Mouse (Mus musculus) B cell, adult 2 months (primary cell): ENCODE measurements around the gene Gpha2.
A peak's percentile ranks its signal among the peaks of the same experiment; 100 is the strongest.

ENCODE experiments used
- DNase-seq, 2 experiments: peaks; one replicate each; pipeline ENCODE4 v3.0.0; 2022

Gene Gpha2

GRCm38 (mm10) chr19:6226135-6226534 lies at the start of gene Gpha2:
TSS of gene Gpha2 (plus strand) at chr19:6226380.
- no peak for DNase-seq

GRCm38 (mm10) chr19:6178775-6179174 lies 47.4 kb upstream of the Gpha2 start:
- no peak for DNase-seq

- peak; percentile 8 to 10 for DNase-seq
Observed at GRCm38 (mm10) chr19:6181629-6182028, 44.6 kb upstream of the Gpha2 start.

- DNase-seq: peak; percentile 3 to 4
Observed at GRCm38 (mm10) chr19:6182534-6182933, 43.6 kb upstream of the Gpha2 start.

DNA sequence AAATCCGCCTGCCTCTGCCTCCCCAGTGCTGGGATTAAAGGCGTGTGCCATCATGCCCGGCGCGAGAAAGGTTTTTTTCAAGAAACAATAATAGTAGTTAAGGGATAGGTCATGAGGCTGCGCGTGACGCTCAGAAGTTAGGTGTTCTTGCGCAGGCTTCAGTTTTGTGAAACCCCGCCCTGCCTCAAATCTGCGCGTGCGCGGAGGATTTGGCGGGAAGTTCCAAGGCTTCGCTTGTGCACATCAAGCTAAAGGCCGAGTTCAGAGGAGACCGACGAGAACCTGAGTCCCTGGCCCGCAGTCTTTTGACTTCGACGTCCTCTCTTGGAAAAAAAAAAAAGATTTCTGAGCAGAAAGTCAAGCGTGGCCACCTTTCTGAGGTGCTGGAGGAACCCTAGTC lies 42.0 kb upstream of the Gpha2 start, which contains the start of gene Majin:
Gene Majin (plus strand): TSS at position 258 of the 400 bp plus-strand sequence.
- DNase-seq: no peak

DNA sequence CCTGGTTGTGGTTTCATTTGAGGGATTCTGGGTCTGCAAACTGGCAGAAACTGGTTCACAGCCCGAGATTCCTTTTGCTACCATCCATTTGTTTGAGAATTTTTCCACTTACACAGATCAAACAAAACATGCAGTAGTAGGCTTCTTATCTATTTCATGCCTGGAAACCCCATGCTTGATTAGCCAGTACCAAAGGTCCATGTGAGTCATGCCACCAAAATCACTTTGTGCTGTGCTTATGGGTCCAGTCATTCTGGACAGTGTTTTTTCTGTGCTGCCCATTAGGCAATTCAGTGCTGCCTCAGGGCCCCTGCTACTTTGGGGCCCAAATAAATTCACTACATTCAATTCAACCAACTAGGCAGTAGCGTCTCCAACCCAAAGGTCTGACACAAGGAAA lies 21.9 kb upstream of the Gpha2 start:
- DNase-seq: no peak

DNA sequence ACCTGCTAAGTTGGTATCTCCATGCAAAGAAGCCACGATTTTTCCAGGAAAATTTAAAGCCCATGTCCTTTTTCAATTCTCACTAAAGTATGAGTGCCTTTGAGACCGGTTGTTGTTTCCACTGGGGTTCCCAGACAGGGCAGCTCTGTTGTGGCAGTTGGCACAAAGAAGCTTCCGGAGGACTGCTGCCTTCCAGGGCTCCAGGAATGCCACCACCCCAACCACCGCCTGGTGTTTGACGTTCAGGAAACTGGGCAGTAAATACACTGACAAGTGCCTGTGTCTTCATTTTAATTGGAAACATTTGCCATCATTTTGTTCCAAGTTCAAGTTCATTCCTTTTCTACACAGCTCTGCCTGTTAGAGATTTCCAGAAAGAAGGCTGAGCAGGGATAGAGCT lies 19.5 kb upstream of the Gpha2 start:
- DNase-seq: no peak

- no peak for DNase-seq
Observed at GRCm38 (mm10) chr19:6216046-6216705, 10.0 kb upstream of the Gpha2 start.

DNA sequence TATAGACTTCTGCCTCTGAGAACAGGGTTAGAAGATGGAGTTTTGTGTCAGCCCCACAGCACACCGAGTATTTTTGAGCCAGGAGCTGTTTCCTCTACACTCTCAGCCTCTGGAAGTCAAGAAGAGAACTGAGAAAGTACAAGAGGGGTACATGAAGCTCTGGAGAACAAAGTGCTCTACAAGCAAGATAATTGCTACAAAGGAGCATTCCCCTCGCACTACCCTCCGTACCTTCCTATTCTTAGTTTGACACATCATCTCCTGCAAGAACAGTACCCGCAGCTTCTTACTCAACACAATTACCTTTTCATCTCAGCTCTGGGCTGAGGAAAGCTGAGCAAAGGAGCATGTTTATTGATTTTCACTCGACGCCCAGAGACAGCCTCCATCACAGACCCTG lies 7.6 kb upstream of the Gpha2 start:
- no peak for DNase-seq

- no peak for DNase-seq
Observed at GRCm38 (mm10) chr19:6226763-6227162, 583 bp downstream of the Gpha2 start.

DNA sequence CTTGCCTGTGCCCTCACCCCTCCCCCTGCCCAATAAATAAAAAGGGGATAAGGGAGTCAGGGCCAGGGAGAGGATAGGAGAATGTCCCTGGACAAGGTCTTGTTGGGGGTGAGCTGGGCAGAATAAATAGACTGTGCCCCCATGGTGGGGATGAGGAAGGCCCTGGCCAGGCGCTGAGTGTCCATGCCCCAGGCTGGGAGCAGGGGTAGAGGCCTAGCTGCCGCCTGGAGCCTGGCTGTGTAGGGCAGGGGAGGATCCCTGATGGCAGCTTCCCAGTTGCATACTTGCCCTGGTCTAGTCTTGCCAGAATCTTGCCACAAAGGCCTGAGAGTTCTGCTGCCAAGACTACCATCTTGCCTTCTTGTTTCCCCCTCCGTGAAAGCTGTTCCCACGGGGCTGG lies 1.7 kb downstream of the Gpha2 start:
- no peak for DNase-seq

DNA sequence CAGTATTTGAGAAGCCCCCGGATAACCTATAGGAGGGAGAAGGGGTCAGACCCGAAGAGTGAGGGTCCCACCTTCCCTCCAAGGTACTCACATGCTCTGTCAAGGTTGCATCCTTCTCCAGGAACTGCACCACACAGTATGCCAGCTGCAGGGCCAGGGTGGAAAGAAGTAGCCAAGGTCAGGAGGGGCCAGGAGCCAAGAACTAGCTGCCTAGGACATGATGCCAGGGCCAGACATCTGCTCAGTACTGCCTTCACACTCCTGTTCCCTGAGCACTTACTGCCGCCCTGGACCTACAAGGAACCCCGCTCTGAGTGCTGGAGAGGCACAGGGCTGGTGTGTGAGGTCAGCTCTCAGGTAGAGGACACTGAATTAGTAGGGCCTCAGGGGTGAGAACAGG lies 4.2 kb downstream of the Gpha2 start:
- no peak for DNase-seq

- DNase-seq: no peak
Observed at GRCm38 (mm10) chr19:6231036-6231435, 4.9 kb downstream of the Gpha2 start.

- no peak for DNase-seq
Observed at GRCm38 (mm10) chr19:6233647-6234046, 7.5 kb downstream of the Gpha2 start.

- no peak for DNase-seq
Observed at GRCm38 (mm10) chr19:6234337-6235083, 8.3 kb downstream of the Gpha2 start.

DNA sequence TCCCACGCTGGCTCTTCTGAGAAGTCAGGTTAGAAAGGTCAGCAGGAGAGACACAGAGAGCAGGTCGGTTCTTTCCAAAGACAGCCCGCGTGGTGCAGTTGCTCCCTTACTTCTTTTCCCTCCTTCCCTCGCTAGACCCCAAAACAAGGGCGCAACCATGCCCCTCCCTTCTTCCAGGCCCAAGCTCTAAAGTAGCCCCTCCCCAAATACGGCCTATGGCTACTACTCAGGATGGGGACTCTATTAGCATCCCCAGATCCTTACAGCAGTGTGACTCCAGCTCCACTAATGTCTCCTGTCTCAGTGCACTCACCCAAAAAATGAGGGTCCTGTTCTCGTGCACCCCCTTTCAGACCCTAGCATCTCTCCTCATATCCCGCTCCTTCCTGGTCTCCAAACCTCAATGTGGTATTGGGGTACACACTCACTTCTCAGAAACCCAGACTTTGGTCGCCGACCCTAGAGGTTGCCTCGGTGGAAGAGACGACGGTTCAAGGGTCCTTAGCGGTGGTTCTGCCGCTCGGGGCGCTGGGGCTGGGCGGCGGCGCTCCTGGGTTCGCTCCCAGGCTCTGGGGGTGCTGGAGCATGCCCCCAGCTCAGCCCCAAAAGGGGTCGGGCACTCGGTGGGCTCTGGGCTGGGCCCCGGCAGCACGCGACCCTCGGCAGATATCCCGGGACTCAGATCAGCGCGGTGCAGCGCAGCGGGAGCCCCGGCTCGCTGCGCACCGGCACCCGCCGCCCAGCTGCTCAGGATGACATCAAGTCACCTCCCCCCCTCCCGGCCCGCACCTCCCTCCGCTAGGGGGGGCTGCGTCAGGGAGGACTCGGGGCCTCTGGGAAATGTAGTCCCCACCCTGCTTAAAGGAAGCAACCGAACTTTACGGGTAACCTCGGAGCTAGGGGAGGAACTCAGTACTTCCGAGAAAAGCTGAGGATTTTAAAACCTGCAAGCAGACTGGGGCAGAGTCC lies 9.2 kb downstream of the Gpha2 start, which contains the start of gene Ppp2r5b:
Gene Ppp2r5b (minus strand): TSS at position 789 of the 969 bp plus-strand sequence.
- peak; percentile 96 to 97 for DNase-seq

GRCm38 (mm10) chr19:6236053-6236441 lies 9.9 kb downstream of the Gpha2 start:
- DNase-seq: peak; percentile 79 to 83

DNA sequence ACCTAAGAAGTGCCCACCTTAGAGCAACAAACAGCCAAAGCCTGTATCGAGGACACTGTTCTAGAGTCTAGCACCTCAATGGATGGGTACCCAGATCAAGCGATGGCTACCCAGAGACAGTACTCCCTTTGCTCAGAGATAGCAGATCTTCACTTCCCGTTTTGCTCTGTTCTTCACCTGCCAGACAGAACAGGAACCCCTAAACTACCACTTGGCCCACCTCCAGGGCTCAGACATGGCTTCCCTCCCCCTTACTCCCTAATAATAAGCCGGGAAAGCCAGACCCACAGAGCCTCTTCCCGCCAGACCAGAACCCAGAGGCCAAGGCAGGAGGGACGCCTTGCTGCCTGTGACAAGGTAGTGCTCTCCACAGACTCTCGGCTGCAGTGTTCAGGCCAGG lies 10.7 kb downstream of the Gpha2 start:
- DNase-seq: no peak

DNA sequence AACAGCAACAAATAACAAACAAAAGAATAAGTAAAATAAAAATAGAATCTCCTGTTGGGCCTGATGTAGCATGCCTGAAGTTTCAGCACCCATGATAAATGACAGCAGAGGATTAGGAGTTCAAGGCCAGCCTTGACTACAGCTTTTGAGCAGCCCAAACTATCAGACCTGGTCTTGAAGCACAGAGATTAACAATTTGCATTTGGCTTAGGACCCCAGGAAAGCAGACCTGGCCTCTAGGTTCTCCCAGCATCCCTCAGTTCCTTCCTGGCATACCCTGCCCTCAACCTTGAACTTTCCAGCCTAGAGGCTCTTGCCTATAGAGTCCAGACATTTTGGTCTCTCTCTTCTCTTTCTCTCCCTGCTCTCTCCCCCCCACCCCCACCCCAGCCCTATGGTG lies 12.6 kb downstream of the Gpha2 start:
- no peak for DNase-seq

DNA sequence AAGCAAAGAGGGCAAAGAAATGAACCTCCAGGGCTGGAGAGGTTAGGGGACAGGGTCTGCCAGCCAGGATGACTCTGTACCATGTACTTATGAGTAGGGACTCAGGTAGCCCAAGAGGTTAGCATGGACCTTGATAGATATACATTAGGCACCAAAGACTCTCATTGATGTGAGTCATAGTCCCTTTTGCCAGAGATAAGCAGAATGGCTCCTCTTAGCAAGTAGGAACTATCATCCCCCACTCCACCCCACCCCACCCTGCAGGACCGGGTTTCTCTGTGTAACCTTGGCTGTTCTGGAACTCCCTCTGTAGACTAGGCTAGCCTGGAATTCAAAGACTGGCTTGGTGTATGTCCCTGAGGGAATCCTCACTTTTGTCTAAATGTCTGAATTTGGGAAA lies 14.0 kb downstream of the Gpha2 start:
- no peak for DNase-seq

GRCm38 (mm10) chr19:6240725-6241124 lies 14.5 kb downstream of the Gpha2 start:
- DNase-seq: no peak

GRCm38 (mm10) chr19:6241274-6242107 lies 15.3 kb downstream of the Gpha2 start, which contains the start of gene Atg2a:
TSS of gene Atg2a (plus strand) at chr19:6241668.
- peak; percentile 99 for DNase-seq
